In genomic region chr1:66992764-66993163, GRCm38 (mm10) we compare ENCODE assay signal across 8 mouse cellular contexts. TPM values are rescaled to one million over a fixed set of nuclear protein-coding genes. Genes with fewer than 3 reads are reported as not detected.
DNase-seq lines count a peak whose midpoint lies in the region; ATAC-seq and TF ChIP-seq lines count a peak whose summit lies in the region.
"Had no signal": no experiment of that assay in that cellular context is flagged by ENCODE, and none has a peak within 500 bp of the region (broad histone marks: within the 10 kb centered on the region; RNA-seq: fewer than 3 reads in every experiment).

No protein-coding gene starts in this region.

- H3K4me2 ChIP-seq in CH12.LX (ENCODE audit: insufficient read depth, low read depth, poor library complexity, severe bottlenecking) = no peak overlapping the region
- H3K4me2 ChIP-seq in midbrain, embryonic 16.5 days (ENCODE audit: low read length) = no peak overlapping the region
- H3K4me2 ChIP-seq: embryonic facial prominence, embryonic 13.5 days had no signal

- peaks cover 0 to 2% of the 10 kb centered on the region in 2 experiments for H3K36me3 ChIP-seq in CH12.LX (replicated peaks in 1 of 2; ENCODE audit: control insufficient read depth in 1 of 2, insufficient read depth in 1 of 2, low read length in 1 of 2)
- H3K36me3 ChIP-seq in midbrain, embryonic 16.5 days (ENCODE audit: control insufficient read depth, insufficient read depth, low read length) = no peaks in the 10 kb centered on the region
- H3K36me3 ChIP-seq: embryonic facial prominence, embryonic 13.5 days had no signal

- peak; percentile 81 for TF ChIP-seq RAD21 in CH12.LX (IDR thresholded peaks at IDR 0.05; ENCODE audit: low read depth, low read length)

- no peak overlapping the region for H3K9ac ChIP-seq in CH12.LX (ENCODE audit: insufficient read depth, low read depth)
- no peak overlapping the region for H3K9ac ChIP-seq in midbrain, embryonic 16.5 days (ENCODE audit: low read depth, low read length)
- H3K9ac ChIP-seq: embryonic facial prominence, embryonic 13.5 days had no signal

- TF ChIP-seq POLR2A in CH12.LX (IDR thresholded peaks at IDR 0.05; ENCODE audit: low read depth, low read length) = no peak

- TF ChIP-seq CTCF in CH12.LX (conservative IDR thresholded peaks at IDR 0.05 in 1 of 2, IDR thresholded peaks at IDR 0.05 in 1 of 2; ENCODE audit: low read depth in 2 of 2, low read length in 2 of 2) = peak; percentile 44 to 87

- no peak overlapping the region for H3K4me3 ChIP-seq in CH12.LX (replicated peaks in 1 of 3; ENCODE audit: low read depth in 2 of 3, low read length in 2 of 3, poor library complexity in 1 of 3)
- H3K4me3 ChIP-seq in midbrain, embryonic 16.5 days (ENCODE audit: low read depth, low read length) = no peak overlapping the region
- H3K4me3 ChIP-seq: embryonic facial prominence, embryonic 13.5 days had no signal

- no peaks in the 10 kb centered on the region for H3K9me3 ChIP-seq in CH12.LX (replicated peaks; ENCODE audit: low read length)
- no peaks in the 10 kb centered on the region for H3K9me3 ChIP-seq in midbrain, embryonic 16.5 days (replicated peaks; ENCODE audit: control insufficient read depth, low read length, poor library complexity, severe bottlenecking)
- H3K9me3 ChIP-seq: embryonic facial prominence, embryonic 13.5 days had no signal

- in situ Hi-C loops in CH12.LX (cut with MboI; ENCODE audit: low pct_ligation_motif_present, low pct_unique_long_range_greater_than_20kb, low sequenced_read_pairs) = loop anchor here (5.0 kb wide), 1 partner anchor 95 kb away; no protein-coding TSS in a partner anchor

- H3K27ac ChIP-seq in CH12.LX (ENCODE audit: insufficient read depth, low read depth) = no peak overlapping the region
- no peak overlapping the region for H3K27ac ChIP-seq in midbrain, embryonic 16.5 days (ENCODE audit: low read length)
- H3K27ac ChIP-seq: embryonic facial prominence, embryonic 13.5 days had no signal

- dilution Hi-C loops in CH12.LX (cut with MboI; ENCODE audit: extremely low pct_ligation_motif_present, extremely low pct_unique_long_range_greater_than_20kb, low sequenced_read_pairs) = no loop called here

- no peaks in the 10 kb centered on the region for H3K79me2 ChIP-seq in CH12.LX (replicated peaks; ENCODE audit: control insufficient read depth, extremely low read depth, insufficient read depth, poor library complexity, severe bottlenecking)

- DNase-seq in kidney, adult 8-10 months = peak; percentile 23 to 32
- no peak for DNase-seq in kidney, adult 11 months
- peak; percentile 71 for DNase-seq in CH12.LX (ENCODE audit: extremely low read depth)
- DNase-seq in NIH3T3 (ENCODE audit: low read depth) = peak; percentile 70
- no peak for DNase-seq in spleen, adult 12 weeks (ENCODE audit: low spot score)

- peak; percentile 75 for ATAC-seq in inflammation-experienced regulatory T-cells, adult 6 months
- ATAC-seq in midbrain, embryonic 16.5 days = no peak

- no peaks in the 10 kb centered on the region for H3K27me3 ChIP-seq in CH12.LX (replicated peaks)
- H3K27me3 ChIP-seq in midbrain, embryonic 16.5 days (ENCODE audit: control insufficient read depth, insufficient read depth, low read depth, low read length) = no peaks in the 10 kb centered on the region
- H3K27me3 ChIP-seq: embryonic facial prominence, embryonic 13.5 days had no signal

- H3K4me1 ChIP-seq in CH12.LX (ENCODE audit: control insufficient read depth in 1 of 2, insufficient read depth in 2 of 2) = peaks cover 0 to 11% of the 10 kb centered on the region in 2 experiments; a peak in 2 of 4 replicates
- peaks cover 3% of the 10 kb centered on the region; the same call in 1 of the 2 replicates for H3K4me1 ChIP-seq in midbrain, embryonic 16.5 days (ENCODE audit: control insufficient read depth, insufficient read depth, low read length)
- H3K4me1 ChIP-seq: embryonic facial prominence, embryonic 13.5 days had no signal

- TF ChIP-seq EP300 in CH12.LX (IDR thresholded peaks at IDR 0.05; ENCODE audit: low read length) = no peak

TF ChIP-seq in CH12.LX, 34 proteins besides CTCF, POLR2A, EP300 and RAD21:
- 0 out of 2 replicates have a peak, but pooled peaks have one; percentile 24 for TF ChIP-seq MEF2A (IDR thresholded peaks at IDR 0.05; ENCODE audit: borderline replicate concordance, low read depth, low read length)
- peak; percentile 37; the same call in 1 of the 2 replicates for TF ChIP-seq ZC3H11A (IDR thresholded peaks at IDR 0.05; ENCODE audit: low read depth, low read length)
- no peak for TF ChIP-seq MYC (IDR thresholded peaks at IDR 0.05; ENCODE audit: low read depth, low read length)
- TF ChIP-seq SMC3 (IDR thresholded peaks at IDR 0.05; ENCODE audit: low read depth, low read length) = peak; percentile 82
- TF ChIP-seq JUN (IDR thresholded peaks at IDR 0.05; ENCODE audit: insufficient read depth, low read depth, low read length) = no peak

RNA-seq across cellular contexts. Expression of gene Lancl1, which starts 45.9 kb away (rescaled TPM):
- total RNA-seq in CH12.LX (2012; rRNA removed) (39.7 and 52.8 TPM in 2 replicates), CH12.LX (2014; rRNA removed) (55.4 and 58.5 TPM in 2 replicates)
- polyA plus RNA-seq in CH12.LX (2012; ENCODE audit: insufficient read length, low read depth) = 35.8 and 38.9 TPM in 2 replicates
- polyA plus RNA-seq in inflammation-experienced regulatory T-cells, adult 6 months (2017; shearing (Covaris generic)) = 10 to 100 TPM; 23.1 to 52.2 (median 35.8) TPM
- polyA plus RNA-seq in midbrain, embryonic 16.5 days (2015; fragmentation: Nextera tagmentation; extraction: Ambion mirVana) = 164 and 172 TPM in 2 replicates

RNA-seq across cellular contexts. Expression of gene Myl1, which starts 47.6 kb away (rescaled TPM):
- total RNA-seq in CH12.LX (2012; rRNA removed) (not detected in 2 replicates), CH12.LX (2014; rRNA removed) (not detected in 2 replicates)
- not detected in 2 replicates for polyA plus RNA-seq in CH12.LX (2012; ENCODE audit: insufficient read length, low read depth)
- not detected for polyA plus RNA-seq in inflammation-experienced regulatory T-cells, adult 6 months (2017; shearing (Covaris generic))
- 0.63 and 1.0 TPM in 2 replicates for polyA plus RNA-seq in midbrain, embryonic 16.5 days (2015; fragmentation: Nextera tagmentation; extraction: Ambion mirVana)

Comparison
In these comparisons a context has a peak if more than half of its experiments do, and no peak if none do; other contexts are left out.
1. DNase-seq: peak in kidney, adult 8-10 months (2 of 2), CH12.LX (single experiment) and NIH3T3 (single experiment); none in kidney, adult 11 months (single experiment) and spleen, adult 12 weeks (single experiment).